Mouse (Mus musculus) kidney, adult 10 weeks (tissue): ENCODE measurements around the gene Rhbdl3. TPM values are rescaled to one million over a fixed set of nuclear protein-coding genes. Genes with fewer than 3 reads are reported as not detected.

Source experiments
- polyA plus RNA-seq: library from polyadenylated mRNA; stranded (reverse); fragments of 350-450 nt; fragmentation: Illumina TruSeq; extraction: RNeasy Lipid Tissue Mini Kit (QIAGEN cat#74804); gene quantifications from one replicate; pipeline ENCODE4 v1.2.3, GENCODE M21; 2014; ENCODE audit warnings: low read depth, low replicate concordance

Rhbdl3 gene
- 0.57 TPM for polyA plus RNA-seq

DNA sequence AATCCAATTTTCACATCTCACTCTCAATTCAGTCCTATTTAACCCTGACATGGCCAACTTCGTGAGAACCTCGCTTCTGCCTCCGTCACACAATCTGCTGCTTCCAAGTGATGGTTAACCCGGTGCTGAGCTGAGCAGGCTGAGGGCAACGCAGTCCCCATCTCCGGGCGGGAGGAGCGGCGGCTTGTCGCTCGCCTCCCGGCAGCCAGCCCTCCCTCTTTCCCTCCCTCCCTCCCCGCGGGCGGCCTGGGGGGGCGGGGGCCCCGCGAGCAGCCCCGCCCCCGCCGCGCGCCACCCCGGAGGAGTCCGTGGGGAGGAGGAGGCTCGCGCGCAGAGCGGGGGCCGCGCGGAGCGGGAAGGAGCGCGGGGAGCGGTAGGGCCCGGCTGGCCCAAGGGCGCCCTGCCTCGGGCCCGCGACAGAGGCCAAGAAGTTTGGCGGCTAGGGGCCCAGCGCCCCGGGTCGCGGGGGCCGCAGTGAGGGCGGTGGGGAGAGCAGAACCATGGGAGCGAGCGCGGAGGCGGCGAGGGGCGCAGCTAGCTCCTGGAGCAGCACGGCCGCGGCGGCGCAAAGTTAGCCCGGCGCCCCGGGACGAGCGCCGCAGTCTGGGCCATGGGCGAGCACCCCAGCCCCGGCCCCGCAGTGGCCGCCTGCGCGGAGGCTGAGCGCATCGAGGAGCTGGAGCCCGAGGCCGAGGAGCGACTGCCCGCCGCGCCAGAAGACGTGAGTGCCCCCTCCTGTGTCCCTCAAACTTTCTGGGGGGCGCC is at the start of gene Rhbdl3:
Gene Rhbdl3, plus strand, starts transcription at position 362 of the 765 bp plus-strand sequence.

DNA sequence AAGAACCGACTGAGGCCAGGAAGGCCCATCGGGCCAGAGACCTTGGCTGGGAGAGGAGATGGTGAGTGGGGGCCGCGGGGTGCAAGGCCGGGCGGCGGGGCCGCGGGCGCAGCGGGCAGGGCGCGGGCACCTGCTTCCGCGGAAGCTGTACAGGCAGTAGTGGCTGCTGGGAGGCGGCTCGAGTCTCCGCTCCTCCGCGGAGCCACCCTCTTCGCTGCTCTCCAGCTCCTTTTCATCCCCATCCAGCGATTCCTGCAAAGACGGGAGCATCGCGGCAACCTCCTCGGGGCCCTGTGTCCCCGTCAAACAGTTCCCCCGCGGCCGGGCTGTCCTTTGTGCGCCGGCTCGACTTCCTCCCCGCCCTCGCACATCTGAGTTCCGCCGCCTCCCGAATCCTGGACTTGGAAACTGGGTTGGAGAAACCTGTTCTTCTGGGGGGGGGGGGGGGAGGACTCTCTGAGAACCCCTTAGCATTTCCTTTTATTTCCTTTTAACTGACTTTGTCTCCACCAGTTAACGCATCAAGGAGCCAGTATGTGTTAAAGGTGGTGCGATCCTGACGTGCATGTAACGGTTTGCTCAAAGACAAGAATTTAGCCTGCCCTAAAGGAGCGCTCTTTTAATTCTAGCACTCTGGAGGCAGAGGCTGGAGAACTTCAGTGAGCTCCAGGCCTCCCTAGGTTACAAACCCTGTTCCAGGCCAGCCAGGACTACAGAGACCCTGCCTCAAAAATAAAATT is 77.2 kb downstream of the Rhbdl3 start, which contains the start of gene 5730455P16Rik:
Gene 5730455P16Rik, minus strand, starts transcription at position 323 of the 740 bp plus-strand sequence.

DNA sequence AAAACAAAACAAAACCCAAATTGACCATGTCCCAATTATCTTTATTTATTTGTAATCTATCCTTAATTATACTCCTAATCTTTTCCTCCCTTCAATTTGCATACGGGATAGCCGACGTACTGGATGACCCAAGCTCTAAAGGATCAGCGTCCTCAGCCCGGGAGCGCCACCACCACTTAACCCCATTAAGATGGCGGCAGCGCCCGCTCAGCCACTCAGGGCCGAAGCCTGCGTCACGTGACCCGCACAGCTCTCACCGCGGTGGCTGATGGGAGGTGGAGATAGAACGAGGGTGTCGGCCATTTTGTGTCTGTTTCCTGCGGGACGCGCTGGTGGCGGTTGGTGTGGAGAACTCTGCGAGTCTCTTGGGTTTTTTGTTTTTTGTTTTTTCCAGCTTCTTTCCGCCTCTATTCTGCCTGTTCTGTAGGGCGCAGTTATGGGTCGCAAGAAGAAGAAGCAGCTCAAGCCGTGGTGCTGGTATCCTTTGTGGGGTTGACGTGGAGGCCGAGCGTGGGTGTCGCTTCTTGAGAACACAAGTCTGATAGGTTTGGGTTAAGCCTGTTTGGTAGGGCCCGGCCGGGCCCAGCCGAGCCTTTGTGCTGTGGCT is 82.4 kb downstream of the Rhbdl3 start, which contains the start of gene Zfp207:
Gene Zfp207, plus strand, starts transcription at position 261 of the 607 bp plus-strand sequence.

Other genes with a start within 250 kb of the Rhbdl3 start
- gene Crlf3, start 219.9 kb upstream of the Rhbdl3 start, polyA plus RNA-seq: 13.8 TPM
- gene Atad5, start 211.5 kb upstream of the Rhbdl3 start, polyA plus RNA-seq: 2.5 TPM
- gene Tefm, start 158.7 kb upstream of the Rhbdl3 start, polyA plus RNA-seq: 31.1 TPM
- 10.6 TPM for gene Adap2, start 146.8 kb upstream of the Rhbdl3 start, polyA plus RNA-seq
- 5.6 TPM for gene Rnf135, start 117.1 kb upstream of the Rhbdl3 start, polyA plus RNA-seq
- gene Rhot1, start 91.9 kb upstream of the Rhbdl3 start, polyA plus RNA-seq: 111 TPM
- 35.7 TPM for gene 5730455P16Rik, start 77.1 kb downstream of the Rhbdl3 start, polyA plus RNA-seq
- 187 TPM for gene Zfp207, start 82.4 kb downstream of the Rhbdl3 start, polyA plus RNA-seq
- gene Psmd11, start 127.7 kb downstream of the Rhbdl3 start, polyA plus RNA-seq: 147 TPM
- 0.16 TPM for gene Cdk5r1, start 176.1 kb downstream of the Rhbdl3 start, polyA plus RNA-seq